Mouse (Mus musculus) bone marrow, adult 2 months (tissue): ENCODE measurements around the gene Cox5a.

Experiments
- CTCF ChIP-seq: fragments of 200-500 bp; IDR thresholded peaks from 2 replicates; pipeline ENCODE4 v1.5.1; 2011; ENCODE audit warnings: low read length, control low read depth; ENCODE audit not compliant: control insufficient read depth, insufficient read depth
- POLR2A ChIP-seq: fragments of 200-500 bp; IDR thresholded peaks from 2 replicates; pipeline ENCODE4 v1.6.1; 2011; ENCODE audit warnings: low read depth, mild to moderate bottlenecking, control low read depth, low read length, borderline replicate concordance; ENCODE audit not compliant: control insufficient read depth

GRCm38 (mm10) chr9:57574397-57574796 lies 53.3 kb downstream of the Cox5a start:
- no peak for TF ChIP-seq CTCF
- no peak for TF ChIP-seq POLR2A
